Mouse (Mus musculus): ENCODE results near the gene Nob1. TPM values are rescaled to one million over a fixed set of nuclear protein-coding genes. Genes with fewer than 3 reads are reported as not detected.

Nob1 gene
- polyA plus RNA-seq, 1 experiment from 2014 or later: 72.7 TPM

Other genes with a start within 250 kb of the Nob1 start
- gene Nfat5, start 131.6 kb downstream of the Nob1 start, polyA plus RNA-seq (2015; fragmentation: Nextera tagmentation; extraction: Ambion mirVana): 9.0 and 11.7 TPM in 2 replicates
- gene Nqo1, start 21.8 kb downstream of the Nob1 start, polyA plus RNA-seq (2015; fragmentation: Nextera tagmentation; extraction: Ambion mirVana): 25.0 and 34.2 TPM in 2 replicates
- gene Wwp2, start 11.3 kb upstream of the Nob1 start, polyA plus RNA-seq (2015; fragmentation: Nextera tagmentation; extraction: Ambion mirVana): 36.2 and 36.5 TPM in 2 replicates
- gene Psmd7, start 163.4 kb upstream of the Nob1 start, polyA plus RNA-seq (2015; fragmentation: Nextera tagmentation; extraction: Ambion mirVana): 223 and 227 TPM in 2 replicates

Measured in stomach, embryonic 16.5 days (tissue).